Mouse (Mus musculus) limb, embryonic 10.5 days (tissue): Measurements from ENCODE around the gene Zfp553. TPM values are rescaled to one million over a fixed set of nuclear protein-coding genes. Genes with fewer than 3 reads are reported as not detected.

Experiments used
- DNase-seq: peaks from one replicate; pipeline ENCODE4 v3.0.0-alpha.2; 2017; ENCODE audit warnings: low spot score
- H3K27ac ChIP-seq: fragments of 300-500 bp; sonication (generic); 2 replicates; pipeline ENCODE4 v1.5.1; 2016; ENCODE audit warnings: mild to moderate bottlenecking
- H3K27me3 ChIP-seq: fragments of 300-500 bp; sonication (generic); 2 replicates; pipeline ENCODE4 v1.6.1; 2016; ENCODE audit warnings: low read depth, mild to moderate bottlenecking; ENCODE audit not compliant: poor library complexity, severe bottlenecking
- H3K36me3 ChIP-seq: fragments of 300-500 bp; sonication (generic); 2 replicates; pipeline ENCODE4 v1.6.1; 2016; ENCODE audit warnings: mild to moderate bottlenecking, moderate library complexity
- H3K4me1 ChIP-seq: fragments of 300-500 bp; sonication (generic); 2 replicates; pipeline ENCODE4 v1.6.1; 2016
- H3K4me3 ChIP-seq: fragments of 300-500 bp; sonication (generic); 2 replicates; pipeline ENCODE4 v1.5.1; 2016; ENCODE audit warnings: mild to moderate bottlenecking, moderate library complexity
- H3K9me3 ChIP-seq: fragments of 300-500 bp; sonication (generic); replicated peaks from 2 replicates; pipeline ENCODE4 v1.6.1; 2016; ENCODE audit warnings: mild to moderate bottlenecking
- WGBS: fragments of 180-500 bp; shearing (Covaris S2); methylation state at CpG from one replicate; pipeline ENCODE4 v1.1.7; 2016; 5-methylcytosine and 5-hydroxymethylcytosine counted together
- polyA plus RNA-seq: library from polyadenylated mRNA; unstranded; fragments of >200 nt; fragmentation: Nextera tagmentation; extraction: Ambion mirVana; gene quantifications from 2 replicates; pipeline ENCODE4 v1.2.1, GENCODE M21; 2016

Gene Zfp553
- polyA plus RNA-seq, 1 experiment from 2014 or later = 74.2 TPM

- Histone ChIP-seq H3K4me3 (peak overlapping the region; percentile 64), H3K4me1 (peaks cover 22% of the 10 kb centered on the region), H3K36me3 (peaks cover 74% of the 10 kb centered on the region), H3K27ac (peak overlapping the region; percentile 91), H3K27me3 (no peaks in the 10 kb centered on the region), H3K9me3 (no peaks in the 10 kb centered on the region)
- WGBS = 1% methylated on average over 136 of the region's 136 CpGs
- peak; percentile 95 for DNase-seq
These were observed 21.2 kb downstream of the Zfp553 start for GRCm38 (mm10) chr7:127253821-127254769.

GRCm38 (mm10) chr7:127255008-127255407 is 22.1 kb downstream of the Zfp553 start:
- no peak for DNase-seq
- Histone ChIP-seq H3K4me1 (peaks cover 31% of the 10 kb centered on the region), H3K27ac (peak overlapping the region; percentile 91), H3K36me3 (peaks cover 68% of the 10 kb centered on the region), H3K9me3 (no peaks in the 10 kb centered on the region), H3K4me3 (peak overlapping the region; percentile 64), H3K27me3 (no peaks in the 10 kb centered on the region)
- WGBS = 23% methylated on average over 4 of the region's 4 CpGs

- Histone ChIP-seq H3K4me1 (peaks cover 34% of the 10 kb centered on the region), H3K36me3 (peaks cover 60% of the 10 kb centered on the region), H3K27me3 (no peaks in the 10 kb centered on the region), H3K4me3 (no peak overlapping the region), H3K27ac (no peak overlapping the region), H3K9me3 (no peaks in the 10 kb centered on the region)
- 86% methylated on average over 2 of the region's 2 CpGs for WGBS
- DNase-seq = no peak
These were observed 23.1 kb downstream of the Zfp553 start for GRCm38 (mm10) chr7:127255965-127256364.

- Histone ChIP-seq H3K27me3 (no peaks in the 10 kb centered on the region), H3K4me1 (peaks cover 38% of the 10 kb centered on the region), H3K36me3 (peaks cover 56% of the 10 kb centered on the region), H3K9me3 (no peaks in the 10 kb centered on the region), H3K27ac (no peak overlapping the region), H3K4me3 (no peak overlapping the region)
- no peak for DNase-seq
- 88% methylated on average over 5 of the region's 5 CpGs for WGBS
These were observed 23.7 kb downstream of the Zfp553 start for GRCm38 (mm10) chr7:127256518-127256917.

- no peak overlapping the region for H3K27ac ChIP-seq
- no peaks in the 10 kb centered on the region for H3K27me3 ChIP-seq
- 80% methylated on average over 8 of the region's 8 CpGs for WGBS
These were observed 26.5 kb downstream of the Zfp553 start for GRCm38 (mm10) chr7:127259186-127259905.

GRCm38 (mm10) chr7:127260309-127261111 is 27.6 kb downstream of the Zfp553 start, which contains the start of gene Dctpp1:
Gene Dctpp1, minus strand, starts transcription at chr7:127260709.
- WGBS = under 1% methylated on average over 50 of the region's 50 CpGs
- Histone ChIP-seq H3K36me3 (peaks cover 39% of the 10 kb centered on the region), H3K4me1 (peaks cover 21% of the 10 kb centered on the region), H3K4me3 (peak within 1 kb of the TSS; percentile 69), H3K27me3 (no peaks in the 10 kb centered on the region), H3K27ac (peak within 1 kb of the TSS; percentile 87), H3K9me3 (no peaks in the 10 kb centered on the region)
- peak; percentile 95 for DNase-seq

More at GRCm38 (mm10) chr7:127259186-127259905, 26.5 kb downstream of the Zfp553 start:
- DNase-seq = no peak
- peak overlapping the region; percentile 69 for H3K4me3 ChIP-seq
- H3K36me3 ChIP-seq = peaks cover 41% of the 10 kb centered on the region
- H3K4me1 ChIP-seq = peaks cover 31% of the 10 kb centered on the region
- H3K9me3 ChIP-seq = no peaks in the 10 kb centered on the region

GRCm38 (mm10) chr7:127262218-127262961 is 29.5 kb downstream of the Zfp553 start:
- no peaks in the 10 kb centered on the region for H3K27me3 ChIP-seq
- no peak overlapping the region for H3K27ac ChIP-seq
- 91% methylated on average over 10 of the region's 10 CpGs for WGBS
- no peak overlapping the region for H3K4me3 ChIP-seq
- H3K4me1 ChIP-seq = peaks cover 21% of the 10 kb centered on the region
- no peak for DNase-seq
- H3K36me3 ChIP-seq = peaks cover 20% of the 10 kb centered on the region
- H3K9me3 ChIP-seq = no peaks in the 10 kb centered on the region

- no peak for DNase-seq
- H3K4me3 ChIP-seq = no peak overlapping the region
- 90% methylated on average over 3 of the region's 3 CpGs for WGBS
These were observed 30.7 kb downstream of the Zfp553 start for GRCm38 (mm10) chr7:127263526-127263925.

GRCm38 (mm10) chr7:127270256-127270655 is 37.4 kb downstream of the Zfp553 start:
- WGBS = 89% methylated on average over 2 of the region's 2 CpGs
- no peaks in the 10 kb centered on the region for H3K27me3 ChIP-seq
- H3K36me3 ChIP-seq = peaks cover 47% of the 10 kb centered on the region
- no peak overlapping the region for H3K27ac ChIP-seq
- H3K4me3 ChIP-seq = no peak overlapping the region
- 0 out of 2 replicates have a peak, but pooled peaks cover 3% of the 10 kb centered on the region for H3K9me3 ChIP-seq
- no peak for DNase-seq
- peaks cover 15% of the 10 kb centered on the region for H3K4me1 ChIP-seq

More at GRCm38 (mm10) chr7:127263526-127263925, 30.7 kb downstream of the Zfp553 start:
- Histone ChIP-seq H3K4me1 (peaks cover 21% of the 10 kb centered on the region), H3K27me3 (no peaks in the 10 kb centered on the region), H3K36me3 (peaks cover 12% of the 10 kb centered on the region), H3K27ac (no peak overlapping the region), H3K9me3 (no peaks in the 10 kb centered on the region)

- 0 out of 2 replicates have a peak, but pooled peaks cover 3% of the 10 kb centered on the region for H3K9me3 ChIP-seq
- H3K4me1 ChIP-seq = peaks cover 15% of the 10 kb centered on the region
- no peak overlapping the region for H3K4me3 ChIP-seq
- peaks cover 47% of the 10 kb centered on the region for H3K36me3 ChIP-seq
- H3K27ac ChIP-seq = no peak overlapping the region
- H3K27me3 ChIP-seq = no peaks in the 10 kb centered on the region
- WGBS = 94% methylated on average over 5 of the region's 5 CpGs
- DNase-seq = no peak
These were observed 37.8 kb downstream of the Zfp553 start for GRCm38 (mm10) chr7:127270666-127271065.

GRCm38 (mm10) chr7:127271093-127271492 is 38.2 kb downstream of the Zfp553 start:
- no peak for DNase-seq
- WGBS = 92% methylated on average over 4 of the region's 4 CpGs

More at GRCm38 (mm10) chr7:127271093-127271492, 38.2 kb downstream of the Zfp553 start:
- Histone ChIP-seq H3K36me3 (peaks cover 47% of the 10 kb centered on the region), H3K27ac (no peak overlapping the region), H3K27me3 (no peaks in the 10 kb centered on the region), H3K9me3 (0 out of 2 replicates have a peak, but pooled peaks cover 3% of the 10 kb centered on the region), H3K4me1 (peaks cover 15% of the 10 kb centered on the region), H3K4me3 (no peak overlapping the region)
